Mouse (Mus musculus) olfactory bulb, adult 2 months (tissue): ENCODE measurements around the gene Cd36. TPM values are rescaled to one million over a fixed set of nuclear protein-coding genes. Genes with fewer than 3 reads are reported as not detected.

Source experiments
- H3K27ac ChIP-seq: fragments of 200-500 bp; 2 replicates; pipeline ENCODE4 v1.5.1; 2012; ENCODE audit warnings: low read depth, low read length; ENCODE audit not compliant: insufficient read depth
- H3K4me1 ChIP-seq: fragments of 200-500 bp; 2 replicates; pipeline ENCODE4 v1.6.1; 2012; ENCODE audit warnings: low read length; ENCODE audit not compliant: control insufficient read depth, insufficient read depth
- H3K4me3 ChIP-seq: fragments of 200-500 bp; 2 replicates; pipeline ENCODE4 v1.5.1; 2012; ENCODE audit warnings: mild to moderate bottlenecking, low read depth, low read length, moderate library complexity; ENCODE audit not compliant: insufficient read depth
- CTCF ChIP-seq: fragments of 200-500 bp; IDR thresholded peaks from 2 replicates; pipeline ENCODE4 v1.5.1; 2012; ENCODE audit warnings: low read depth, mild to moderate bottlenecking, low read length, moderate library complexity; ENCODE audit not compliant: insufficient read depth
- POLR2A ChIP-seq: fragments of 200-500 bp; IDR thresholded peaks from 2 replicates; pipeline ENCODE4 v1.6.1; 2012; ENCODE audit warnings: mild to moderate bottlenecking, low read depth, low read length, moderate library complexity; ENCODE audit not compliant: insufficient read depth
- WGBS: fragments of 180-500 bp; shearing (Covaris S2); methylation state at CpG from one replicate; pipeline ENCODE4 v1.1.7; 2018; 5-methylcytosine and 5-hydroxymethylcytosine counted together
- polyA plus RNA-seq: library from polyadenylated mRNA; stranded (reverse); fragments of >200 nt; gene quantifications from 2 replicates; pipeline ENCODE4 v1.2.4, GENCODE M21; 2012; ENCODE audit warnings: low replicate concordance; ENCODE audit not compliant: missing spikeins, insufficient read depth, insufficient read length

Cd36 gene
- polyA plus RNA-seq, 1 experiment = not detected

DNA sequence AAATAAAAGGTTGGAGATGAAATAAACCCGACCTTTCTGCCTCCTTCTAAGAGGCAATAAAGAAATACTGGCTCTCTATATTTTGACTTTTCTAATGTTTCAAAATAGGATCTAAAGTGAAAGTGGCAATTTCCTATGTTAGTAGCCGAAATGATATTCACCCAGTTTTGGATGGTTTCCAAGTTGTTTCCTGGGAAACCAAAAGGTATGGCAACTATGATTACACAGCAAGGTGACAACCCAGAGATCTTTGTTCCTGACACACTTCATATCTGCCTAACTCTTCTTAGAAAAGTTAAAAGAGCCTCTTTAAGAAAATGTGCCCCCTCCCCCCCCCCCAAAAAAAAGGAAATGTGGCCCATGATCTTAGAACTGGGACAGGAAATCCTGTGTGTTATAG lies 58.1 kb downstream of the Cd36 start:
- H3K27ac ChIP-seq = no peak overlapping the region
- H3K4me1 ChIP-seq = no peaks in the 10 kb centered on the region
- TF ChIP-seq CTCF (no peak), POLR2A (no peak)
- WGBS = 48% methylated on average over 2 of the region's 2 CpGs
- H3K4me3 ChIP-seq = no peak overlapping the region

- Histone ChIP-seq H3K4me3 (no peak overlapping the region), H3K4me1 (no peaks in the 10 kb centered on the region), H3K27ac (no peak overlapping the region)
- no peak for TF ChIP-seq CTCF
- no peak for TF ChIP-seq POLR2A
- WGBS = 63% methylated on average over 15 of the region's 15 CpGs
These were observed 59.7 kb downstream of the Cd36 start for GRCm38 (mm10) chr5:17828713-17829544.

GRCm38 (mm10) chr5:17821395-17821794 lies 67.2 kb downstream of the Cd36 start:
- no peak overlapping the region for H3K27ac ChIP-seq
- H3K4me3 ChIP-seq = no peak overlapping the region
- WGBS = 62% methylated on average over 1 of the region's 1 CpGs
- TF ChIP-seq POLR2A (no peak), CTCF (no peak)
- no peaks in the 10 kb centered on the region for H3K4me1 ChIP-seq

DNA sequence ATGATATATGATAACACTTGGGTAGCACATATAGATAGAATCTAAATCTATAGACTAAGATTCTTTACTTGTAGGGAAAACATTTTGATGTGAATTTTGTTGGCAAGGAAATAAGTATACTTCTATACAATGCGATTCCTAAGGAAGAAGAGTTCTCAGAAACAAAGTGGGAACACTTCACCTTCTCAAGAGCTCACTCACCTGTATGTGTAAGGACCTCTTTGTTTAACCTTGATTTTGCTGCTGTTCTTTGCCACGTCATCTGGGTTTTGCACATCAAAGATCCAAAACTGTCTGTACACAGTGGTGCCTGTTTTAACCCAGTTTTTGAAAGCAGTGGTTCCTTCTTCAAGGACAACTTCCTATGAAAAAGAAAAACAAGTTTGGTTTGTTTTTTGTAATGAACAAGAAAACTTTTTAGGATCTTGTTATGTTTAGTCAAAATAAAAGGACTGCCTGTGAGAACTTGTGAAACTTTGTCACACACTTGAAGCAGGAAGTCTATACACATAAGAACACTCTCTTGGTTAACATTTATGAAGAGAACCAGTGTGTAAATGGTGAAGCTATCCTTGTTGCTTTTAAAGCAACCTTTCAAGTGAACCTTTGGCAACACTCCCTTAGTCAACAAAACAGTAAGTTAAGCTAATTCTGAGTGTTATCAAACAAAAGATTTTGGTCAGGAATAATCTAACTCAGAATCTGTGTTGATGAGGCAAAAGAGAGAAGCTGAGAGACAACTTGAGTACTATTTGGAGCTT lies 68.2 kb downstream of the Cd36 start:
- Histone ChIP-seq H3K27ac (no peak overlapping the region), H3K4me3 (no peak overlapping the region), H3K4me1 (no peaks in the 10 kb centered on the region)
- 84% methylated on average over 2 of the region's 2 CpGs for WGBS
- TF ChIP-seq POLR2A (no peak), CTCF (no peak)

GRCm38 (mm10) chr5:17816170-17816569 lies 72.4 kb downstream of the Cd36 start:
- Histone ChIP-seq H3K4me3 (no peak overlapping the region), H3K27ac (no peak overlapping the region), H3K4me1 (no peaks in the 10 kb centered on the region)
- TF ChIP-seq CTCF (no peak), POLR2A (no peak)
- WGBS = 0% methylated on average over 2 of the region's 2 CpGs

DNA sequence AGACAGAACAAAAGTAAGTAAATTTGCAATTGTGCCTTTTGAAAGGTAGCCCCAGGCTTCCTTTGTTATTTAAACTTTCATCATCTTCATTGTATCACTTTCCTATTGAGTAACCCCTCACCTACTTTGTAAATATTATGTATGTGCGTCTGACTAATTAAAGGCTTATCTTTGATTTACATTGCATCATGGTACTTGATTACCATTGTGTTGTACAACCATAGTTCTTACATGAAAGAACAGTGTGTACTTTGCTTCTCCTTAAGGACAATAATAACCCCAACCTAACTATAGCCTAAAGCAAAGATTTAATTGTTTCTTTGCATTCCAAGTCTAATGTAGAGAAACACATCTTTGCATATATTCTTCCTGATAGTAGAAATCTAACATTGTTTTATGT lies 78.3 kb downstream of the Cd36 start:
- no peak overlapping the region for H3K4me3 ChIP-seq
- H3K27ac ChIP-seq = no peak overlapping the region
- TF ChIP-seq CTCF (no peak), POLR2A (no peak)
- WGBS = 50% methylated on average over 1 of the region's 1 CpGs
- no peaks in the 10 kb centered on the region for H3K4me1 ChIP-seq

DNA sequence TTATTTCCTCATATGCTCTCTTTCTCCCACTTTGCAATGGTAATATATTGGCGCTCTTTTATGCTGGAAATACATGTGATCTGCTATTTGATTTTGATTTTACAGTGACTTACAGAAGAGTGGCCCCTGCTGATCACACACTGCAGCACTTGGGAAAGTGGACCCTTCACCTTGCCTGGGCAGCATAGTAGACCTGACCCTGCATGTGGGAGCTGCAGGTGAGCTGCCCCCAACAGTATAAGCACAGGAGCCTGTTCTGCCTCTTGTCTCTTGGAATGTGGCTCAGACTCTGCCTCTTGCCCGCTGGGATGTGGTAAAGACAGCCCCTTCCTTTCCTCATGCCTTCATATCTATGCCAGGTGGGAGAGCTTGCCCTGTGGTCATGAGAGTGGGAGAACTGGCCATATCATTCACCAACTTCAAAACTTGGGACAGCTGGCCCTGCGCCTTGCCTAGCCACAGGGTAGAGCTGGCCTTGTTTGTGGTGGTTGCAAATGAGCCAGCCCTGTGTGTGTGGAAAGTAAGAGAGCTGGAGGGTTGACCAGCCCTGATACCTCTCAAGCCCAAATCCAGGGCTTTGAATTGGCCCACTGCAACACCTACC lies 81.7 kb downstream of the Cd36 start:
- Histone ChIP-seq H3K4me3 (no peak overlapping the region), H3K27ac (no peak overlapping the region), H3K4me1 (no peaks in the 10 kb centered on the region)
- TF ChIP-seq CTCF (no peak), POLR2A (no peak)
- WGBS = 86% methylated on average over 3 of the region's 3 CpGs

DNA sequence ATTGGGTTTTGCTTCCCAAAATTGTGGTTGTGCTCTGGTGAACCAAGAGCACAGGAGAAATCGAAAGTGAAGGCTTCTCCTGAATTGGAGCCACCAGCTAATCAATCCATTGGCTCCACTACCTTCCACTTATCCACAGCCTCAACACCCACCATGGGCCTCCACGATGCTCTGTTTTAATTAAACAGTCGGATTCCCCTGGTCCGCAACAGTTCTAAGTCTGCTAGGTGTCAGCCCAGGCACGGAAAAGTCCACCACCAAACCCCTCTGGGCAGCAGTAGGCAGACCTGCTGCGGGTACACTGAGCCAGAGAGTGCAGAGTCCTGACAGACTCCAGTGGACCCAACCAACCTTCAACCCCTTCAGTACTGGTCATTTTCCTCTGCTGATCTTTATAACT lies 112.0 kb downstream of the Cd36 start:
- no peak overlapping the region for H3K27ac ChIP-seq
- H3K4me3 ChIP-seq = no peak overlapping the region
- no peaks in the 10 kb centered on the region for H3K4me1 ChIP-seq
- TF ChIP-seq POLR2A = no peak
- no peak for TF ChIP-seq CTCF
- WGBS = 93% methylated on average over 6 of the region's 6 CpGs

DNA sequence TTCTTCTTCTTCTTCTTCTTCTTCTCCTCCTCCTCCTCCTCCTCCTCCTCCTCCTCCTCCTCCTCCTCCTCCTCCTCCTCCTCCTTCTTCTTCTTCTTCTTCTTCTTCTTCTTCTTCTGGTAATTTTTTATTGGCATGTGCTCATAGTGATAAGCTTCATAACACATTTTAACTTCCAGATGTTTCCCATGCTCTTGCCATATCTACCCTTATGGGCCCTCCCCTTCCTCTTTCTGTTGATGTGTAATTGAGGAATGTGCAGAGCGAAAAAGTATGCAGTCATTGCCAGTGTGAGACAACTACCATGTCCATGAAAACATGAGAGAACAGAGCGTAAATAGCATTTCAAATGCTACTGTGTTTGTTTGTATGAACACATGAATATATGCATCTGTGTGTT lies 118.3 kb downstream of the Cd36 start:
- no peak overlapping the region for H3K4me3 ChIP-seq
- no peak overlapping the region for H3K27ac ChIP-seq
- 96% methylated on average over 2 of the region's 2 CpGs for WGBS
- TF ChIP-seq CTCF (no peak), POLR2A (no peak)
- H3K4me1 ChIP-seq = no peaks in the 10 kb centered on the region

DNA sequence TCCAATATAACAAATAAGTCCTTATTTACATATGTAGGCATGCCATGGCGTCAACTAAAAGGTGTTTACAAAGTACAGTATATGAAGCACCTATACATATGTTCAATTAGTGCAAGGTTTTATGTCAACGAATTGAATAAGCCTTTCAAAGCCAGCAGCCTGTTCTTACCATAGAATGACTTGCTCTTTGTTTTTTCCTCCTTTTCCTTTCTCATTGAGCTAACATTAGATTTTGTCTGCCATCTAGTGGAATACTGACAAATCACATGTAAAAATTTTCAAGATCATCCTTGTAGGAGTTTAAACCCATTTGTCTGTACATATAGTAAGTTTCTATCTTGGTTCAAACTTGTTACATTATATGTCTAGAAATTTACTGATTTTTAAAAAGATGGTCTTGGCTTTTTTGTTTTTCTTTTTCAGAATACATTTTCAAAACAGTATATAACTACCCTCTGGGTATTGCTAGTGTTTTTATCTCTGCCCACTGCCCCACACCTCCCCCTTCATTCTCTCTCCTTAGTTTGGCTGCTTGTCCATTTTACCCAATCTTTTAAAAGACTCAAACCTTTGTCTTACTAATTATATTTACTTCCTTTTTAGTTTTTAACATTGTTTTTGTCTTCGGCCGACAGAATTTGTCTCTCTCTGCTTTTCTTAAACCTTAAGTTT lies 122.5 kb downstream of the Cd36 start:
- Histone ChIP-seq H3K27ac (no peak overlapping the region), H3K4me1 (no peaks in the 10 kb centered on the region), H3K4me3 (no peak overlapping the region)
- 50% methylated on average over 4 of the region's 4 CpGs for WGBS
- TF ChIP-seq CTCF (no peak), POLR2A (no peak)
